Mouse (Mus musculus): ENCODE results near the gene Tmem206.

Tmem206 gene

DNA sequence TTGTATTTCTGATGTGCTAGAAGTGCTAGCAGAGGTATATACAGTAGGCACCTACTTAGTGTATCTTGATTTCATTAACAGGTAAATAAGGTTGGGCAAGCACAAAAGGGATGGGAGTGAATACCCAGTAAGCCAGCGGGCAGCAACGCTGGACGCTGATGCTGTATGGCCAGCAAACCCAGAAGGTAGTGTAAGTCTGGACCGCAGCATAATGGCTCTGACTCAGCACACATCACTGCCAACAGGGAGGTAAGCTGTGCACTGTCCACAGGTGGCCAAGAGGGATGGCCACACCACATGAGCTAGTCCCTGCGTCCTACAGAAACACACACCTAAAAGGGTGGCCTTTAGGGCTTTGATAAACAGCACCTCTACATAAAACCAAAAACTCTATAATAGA is 24.6 kb downstream of the Tmem206 start:
- DNase-seq (ENCODE audit: low read depth, low spot score) = no peak

DNA sequence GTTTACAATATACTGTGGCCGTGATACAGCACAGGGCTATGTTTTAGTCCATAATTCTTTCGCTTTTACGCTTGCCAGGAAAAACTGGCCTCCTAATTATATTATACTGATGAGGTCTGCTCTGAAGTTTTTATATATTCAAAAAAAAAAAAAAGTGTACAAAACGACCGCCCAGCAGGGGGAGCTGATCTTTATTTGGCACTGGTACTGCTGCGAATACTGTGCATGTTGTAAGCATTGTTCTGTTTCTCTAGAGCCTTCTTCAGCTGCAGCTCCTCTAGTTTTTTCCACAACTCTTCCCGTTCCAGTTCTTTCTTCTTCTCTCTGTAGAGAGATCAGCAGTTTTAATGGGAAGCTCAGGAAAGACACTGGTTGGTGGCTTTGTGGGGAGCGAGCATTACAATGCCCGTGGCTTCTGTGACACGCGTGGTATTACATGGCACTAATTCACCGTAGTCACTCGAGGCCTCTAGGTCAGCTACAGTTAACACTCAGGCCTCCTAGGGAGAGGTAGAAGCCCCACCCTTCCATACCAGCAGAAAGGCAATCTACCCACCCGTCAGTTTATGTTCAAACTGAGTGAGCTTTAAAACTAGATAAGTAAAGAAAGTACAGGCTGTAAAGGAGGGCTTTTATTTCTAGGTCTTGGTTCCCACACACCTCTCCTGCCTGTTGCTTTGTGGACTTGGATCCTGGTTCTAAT is 27.2 kb downstream of the Tmem206 start:
- DNase-seq (ENCODE audit: low read depth, low spot score) = peak; percentile 8

DNA sequence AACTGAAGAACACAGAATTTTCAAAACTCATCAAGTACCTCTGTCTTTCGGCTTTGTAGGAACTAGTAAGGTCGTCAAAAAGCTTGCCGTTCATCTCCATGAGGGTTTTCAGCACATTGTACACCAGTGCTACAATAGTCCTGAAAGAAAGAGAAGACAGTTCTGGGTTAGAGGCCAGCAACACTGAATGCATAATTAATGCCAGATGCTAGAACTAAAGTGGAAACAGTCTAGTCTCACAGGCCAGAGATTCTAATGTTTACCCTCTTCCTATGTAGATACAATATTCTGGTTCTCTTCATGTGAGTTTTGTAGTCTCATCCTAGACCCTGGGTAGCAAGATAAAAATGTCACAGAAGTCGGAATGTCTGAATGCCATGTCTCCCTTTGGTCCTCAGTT is 28.1 kb downstream of the Tmem206 start:
- DNase-seq (ENCODE audit: low read depth, low spot score) = no peak

- DNase-seq (ENCODE audit: low read depth, low spot score) = no peak
These were observed 31.2 kb downstream of the Tmem206 start for GRCm38 (mm10) chr1:191356936-191357335.

DNA sequence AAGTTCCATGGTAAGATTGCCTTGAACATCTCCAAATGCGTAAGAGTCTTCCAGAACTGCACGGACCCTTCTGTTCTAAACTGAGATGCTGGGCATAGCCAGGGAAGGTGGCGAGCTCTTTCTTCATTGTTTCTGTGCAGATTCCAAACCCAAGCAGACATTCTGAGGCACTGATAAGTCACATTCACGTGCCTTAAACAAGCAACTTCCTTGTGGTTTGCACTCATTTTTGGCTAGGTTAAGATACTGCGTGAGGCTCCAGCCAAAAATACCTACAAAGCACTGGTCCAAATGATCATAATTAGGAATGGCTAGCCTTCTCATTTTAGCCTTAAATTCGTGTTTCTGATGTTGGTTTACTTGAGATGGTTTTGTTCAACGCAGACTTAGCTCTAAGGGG is 33.8 kb downstream of the Tmem206 start:
- no peak for DNase-seq (ENCODE audit: low read depth, low spot score)

- no peak for DNase-seq (ENCODE audit: low read depth, low spot score)
These were observed 36.7 kb downstream of the Tmem206 start for GRCm38 (mm10) chr1:191362412-191362811.

DNA sequence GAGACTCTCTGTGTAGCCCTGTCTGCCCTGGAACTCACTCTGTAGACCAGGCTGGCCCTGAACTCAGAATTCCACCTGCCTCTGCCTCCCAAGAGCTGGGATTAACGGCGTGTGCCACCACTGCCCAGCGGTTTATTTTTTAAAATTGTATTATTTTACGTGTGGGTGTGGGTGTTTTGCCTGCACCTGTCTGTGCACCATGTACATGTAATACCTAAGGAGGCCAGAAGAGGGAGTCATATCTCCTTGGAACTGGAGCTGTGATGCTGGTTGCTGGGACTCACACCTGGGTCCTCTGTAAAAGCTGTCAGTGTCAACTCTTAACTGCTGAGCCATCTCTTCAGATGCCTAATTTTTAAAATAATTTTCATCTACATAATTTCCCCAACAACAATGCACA is 38.8 kb downstream of the Tmem206 start:
- DNase-seq (ENCODE audit: low read depth, low spot score) = peak; percentile 15

DNA sequence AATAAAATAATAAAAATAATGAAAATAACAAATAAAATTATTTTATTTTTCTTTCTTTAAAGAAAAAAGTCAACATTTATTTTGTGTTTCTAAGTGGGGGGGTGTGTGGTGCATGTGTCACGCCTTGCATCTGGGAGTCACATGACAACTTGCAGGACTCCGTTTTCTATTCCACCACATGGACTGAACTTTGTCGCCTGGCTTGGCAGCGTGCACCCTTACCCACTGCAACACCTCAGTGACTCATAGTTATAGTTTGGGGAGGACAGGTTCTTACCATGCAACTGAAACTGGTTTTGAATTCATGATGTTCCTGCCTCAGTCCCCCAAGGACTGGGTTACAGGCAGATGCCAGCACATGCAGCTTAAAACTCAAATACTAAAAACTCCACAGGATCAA is 42.5 kb downstream of the Tmem206 start:
- no peak for DNase-seq (ENCODE audit: low read depth, low spot score)

DNA sequence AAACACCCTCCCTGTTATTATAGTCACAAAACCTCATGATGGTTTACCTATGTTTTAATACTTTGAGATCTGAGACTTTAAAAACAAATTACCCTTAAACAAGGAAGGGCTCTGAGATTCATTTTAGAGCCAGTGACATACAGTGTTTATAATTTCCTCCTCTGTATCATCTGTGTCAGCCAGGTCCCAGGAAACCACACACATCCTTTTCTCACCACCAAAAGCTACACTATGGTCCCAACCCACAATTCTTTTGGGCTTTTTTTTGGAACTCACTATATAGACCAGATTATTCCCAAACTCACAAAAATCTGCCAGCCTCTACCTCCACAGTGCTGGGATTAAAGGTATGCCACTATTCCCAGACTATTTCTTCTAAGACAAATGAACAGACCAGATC is 43.4 kb downstream of the Tmem206 start:
- DNase-seq (ENCODE audit: low read depth, low spot score) = no peak

DNA sequence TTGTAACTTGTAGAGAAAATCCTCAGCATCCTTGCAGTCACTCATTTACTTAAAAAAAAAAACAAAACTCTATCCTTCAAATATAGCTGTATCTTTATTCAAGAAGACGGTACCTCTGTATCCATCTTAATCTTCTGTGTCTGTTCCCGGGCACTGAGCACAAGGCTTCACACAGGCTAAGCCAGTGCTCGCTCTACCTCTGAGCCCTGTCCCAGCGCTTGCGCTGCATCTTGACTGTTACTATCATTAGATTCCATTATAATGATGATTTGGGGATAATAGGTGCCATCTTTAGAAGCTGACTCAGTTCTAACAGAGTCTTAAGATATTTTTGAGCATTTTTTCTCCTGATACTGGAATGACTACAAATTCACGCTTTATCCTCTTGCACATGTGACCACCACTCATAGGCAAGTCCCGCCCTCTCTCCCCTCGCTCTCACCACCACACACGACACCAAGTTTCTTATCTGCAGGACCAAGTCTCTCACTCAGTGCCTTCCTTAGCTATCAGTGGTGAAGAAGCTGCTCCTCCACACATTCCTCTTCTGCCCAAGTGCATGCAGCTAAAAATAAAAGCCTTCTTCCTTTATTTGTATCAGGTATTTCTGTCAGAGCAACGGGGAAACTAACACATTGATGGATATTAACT is 49.4 kb downstream of the Tmem206 start:
- no peak for DNase-seq (ENCODE audit: low read depth, low spot score)

- DNase-seq (ENCODE audit: low read depth, low spot score) = no peak
These were observed 49.9 kb downstream of the Tmem206 start for GRCm38 (mm10) chr1:191375644-191375998.

DNA sequence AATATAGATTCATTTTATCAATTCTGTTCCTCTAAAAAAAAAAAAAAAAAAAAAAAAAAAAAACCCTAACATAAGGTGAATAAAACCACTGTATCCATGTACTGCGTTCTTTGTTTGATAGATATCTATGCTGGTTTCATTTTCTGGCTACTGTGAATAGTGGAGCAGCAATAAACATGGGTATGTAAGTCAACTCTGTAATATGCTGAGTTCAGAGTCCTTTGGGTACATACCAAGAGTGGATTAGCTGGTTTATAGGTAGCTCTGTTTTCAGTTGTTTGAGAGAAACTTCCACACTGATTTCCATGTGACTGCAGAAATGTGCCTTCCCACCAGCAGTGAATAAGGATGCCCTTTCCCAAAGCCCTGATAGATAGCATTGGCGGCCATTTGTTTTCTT is 52.4 kb downstream of the Tmem206 start:
- DNase-seq (ENCODE audit: low read depth, low spot score) = no peak

- no peak for DNase-seq (ENCODE audit: low read depth, low spot score)
These were observed 55.1 kb downstream of the Tmem206 start for GRCm38 (mm10) chr1:191380843-191381242.

- DNase-seq (ENCODE audit: low read depth, low spot score) = no peak
These were observed 56.4 kb downstream of the Tmem206 start for GRCm38 (mm10) chr1:191381955-191382736.

DNA sequence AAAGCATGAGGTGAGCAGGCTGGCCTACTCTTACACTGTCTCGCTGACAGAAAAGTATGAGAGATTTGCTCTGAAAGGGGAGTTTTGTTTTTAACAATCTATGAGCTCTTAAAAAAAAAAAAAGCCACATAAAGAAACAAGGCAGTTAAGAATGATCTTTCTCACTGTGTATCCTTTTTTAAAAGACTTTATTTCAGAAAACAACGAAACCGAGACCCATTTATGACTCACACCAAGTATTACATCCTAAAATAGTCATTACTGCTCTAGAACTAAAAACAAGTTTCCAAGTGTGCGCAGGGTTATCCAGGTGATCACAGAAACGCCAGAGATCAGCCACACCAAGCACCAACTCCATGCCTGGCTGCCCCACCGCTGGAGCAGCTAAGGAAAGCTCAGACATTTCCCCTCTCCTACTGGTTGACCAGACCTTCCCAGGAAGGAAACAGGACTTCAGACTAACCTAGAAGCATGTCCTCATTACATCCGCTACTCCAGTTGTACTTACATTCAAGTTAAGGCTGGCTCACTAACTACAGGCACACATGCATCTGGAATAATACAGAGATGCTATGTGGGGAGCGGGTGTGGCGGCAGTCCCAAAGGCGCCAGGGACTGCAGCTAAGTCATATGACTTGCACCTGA is 59.2 kb downstream of the Tmem206 start:
- no peak for DNase-seq (ENCODE audit: low read depth, low spot score)

DNA sequence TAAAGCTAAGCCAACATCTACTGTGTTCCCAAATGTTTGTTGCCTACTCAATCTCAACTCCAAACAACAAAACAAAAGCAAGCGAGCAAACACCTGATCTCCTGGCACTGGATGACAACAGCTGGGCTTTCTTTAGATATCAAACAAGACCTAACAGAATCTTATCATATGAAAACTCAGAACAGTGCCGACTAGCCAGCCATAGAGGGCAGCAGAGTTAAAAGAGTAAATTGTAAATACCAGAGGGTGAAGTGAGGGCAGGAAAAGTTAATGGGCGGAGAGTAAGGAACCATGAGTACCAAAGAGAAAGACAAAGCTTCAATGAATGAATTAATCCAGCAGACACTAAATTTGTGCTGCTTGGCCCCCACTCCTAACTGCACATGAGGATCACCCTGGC is 65.6 kb downstream of the Tmem206 start:
- DNase-seq (ENCODE audit: low read depth, low spot score) = no peak

DNA sequence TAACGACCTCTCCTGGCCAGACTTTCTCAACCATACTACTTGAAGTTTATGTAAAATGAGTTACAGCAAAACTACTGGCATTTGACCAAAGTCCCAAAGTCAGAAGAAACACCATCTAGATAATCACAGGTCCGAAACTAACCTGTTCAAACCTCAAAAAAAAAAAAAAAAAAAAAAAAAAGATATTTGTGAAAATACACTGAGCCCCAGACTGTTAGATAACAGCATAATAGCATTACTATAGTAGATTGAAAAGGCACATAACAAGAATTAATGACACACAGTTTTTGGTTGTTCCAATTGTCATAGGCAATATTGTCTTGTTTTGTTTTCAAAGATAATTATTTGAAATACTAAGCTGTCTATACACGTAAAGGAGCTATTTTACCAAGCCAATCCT is 67.8 kb downstream of the Tmem206 start:
- DNase-seq (ENCODE audit: low read depth, low spot score) = no peak

GRCm38 (mm10) chr1:191394126-191394525 is 68.4 kb downstream of the Tmem206 start:
- no peak for DNase-seq (ENCODE audit: low read depth, low spot score)

DNA sequence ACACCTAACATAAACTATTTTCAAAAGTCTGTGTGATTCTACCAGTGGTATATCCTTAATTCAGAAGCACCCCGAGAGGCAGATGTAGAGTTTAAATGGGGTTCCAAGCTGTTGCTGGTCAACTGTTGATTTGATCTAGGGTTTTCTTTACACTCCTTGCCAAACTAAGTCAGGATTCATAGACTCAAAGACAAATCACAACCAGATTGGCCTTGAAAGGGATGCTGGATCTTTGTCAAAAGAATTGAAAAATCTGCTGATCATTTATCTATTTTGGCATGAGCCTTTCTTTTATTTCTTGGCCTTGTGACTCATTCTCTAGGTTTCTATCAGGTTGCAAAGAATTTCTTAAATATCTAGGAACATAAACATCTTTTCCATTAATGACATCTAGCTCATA is 69.5 kb downstream of the Tmem206 start:
- DNase-seq (ENCODE audit: low read depth, low spot score) = no peak

DNA sequence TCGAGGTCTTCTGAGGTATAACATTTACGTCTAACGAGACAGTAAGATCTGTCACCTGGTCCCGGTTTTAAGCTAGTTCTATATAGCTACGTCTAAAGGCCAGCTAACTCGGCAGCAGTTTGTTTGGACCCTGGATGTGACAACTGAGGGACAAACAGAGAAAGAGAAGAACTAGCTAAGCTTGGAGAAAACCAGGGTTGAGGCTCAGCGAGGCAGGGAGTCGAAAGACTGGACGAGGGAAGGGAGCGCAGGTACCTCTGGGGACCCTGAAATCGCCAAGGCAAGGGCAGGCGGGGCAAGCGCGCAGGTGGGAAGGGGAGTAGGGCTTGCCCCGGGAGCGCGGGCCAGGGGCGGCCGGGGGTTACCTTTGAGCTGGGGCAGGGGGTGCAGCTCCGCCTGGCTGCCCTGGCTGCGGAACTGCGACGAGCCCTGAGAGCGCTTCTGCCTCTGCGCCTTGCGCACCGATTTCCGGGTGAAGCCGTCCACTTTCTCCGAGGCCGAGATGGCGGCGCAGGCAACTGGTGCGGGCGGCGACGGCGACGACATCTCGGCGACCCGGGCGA is 70.2 kb downstream of the Tmem206 start:
- DNase-seq (ENCODE audit: low read depth, low spot score) = no peak

- DNase-seq (ENCODE audit: low read depth, low spot score) = no peak
These were observed 70.7 kb downstream of the Tmem206 start for GRCm38 (mm10) chr1:191396446-191396845.
